Mouse (Mus musculus) heart, embryonic 15.5 days (tissue): ENCODE measurements around the gene Hoxd11. TPM values are rescaled to one million over a fixed set of nuclear protein-coding genes. Genes with fewer than 3 reads are reported as not detected.

Experiments used
- ATAC-seq: fragments of 200-750 bp; cut with Nextera tagmentation; replicated peaks from 2 replicates; pipeline ENCODE4 v1.8.0; 2017; ENCODE audit warnings: low read depth, moderate TSS enrichment; ENCODE audit not compliant: insufficient number of reproducible peaks, insufficient read depth, low FRiP score
- H3K27ac ChIP-seq: fragments of 300-500 bp; sonication (generic); 2 replicates; pipeline ENCODE4 v1.5.1; 2015; ENCODE audit warnings: mild to moderate bottlenecking, inconsistent platforms
- H3K27me3 ChIP-seq: fragments of 300-500 bp; sonication (generic); 2 replicates; pipeline ENCODE4 v1.6.1; 2015; ENCODE audit warnings: inconsistent platforms
- H3K36me3 ChIP-seq: fragments of 300-500 bp; sonication (generic); 2 replicates; pipeline ENCODE4 v1.6.1; 2015; ENCODE audit warnings: mild to moderate bottlenecking, inconsistent platforms
- H3K4me1 ChIP-seq: fragments of 300-500 bp; sonication (generic); replicated peaks from 2 replicates; pipeline ENCODE4 v1.6.1; 2015; ENCODE audit warnings: inconsistent platforms
- H3K4me2 ChIP-seq: fragments of 300-500 bp; sonication (generic); 2 replicates; pipeline ENCODE4 v1.6.1; 2015; ENCODE audit warnings: inconsistent platforms, mild to moderate bottlenecking, moderate library complexity
- H3K4me3 ChIP-seq: fragments of 300-500 bp; sonication (generic); 2 replicates; pipeline ENCODE4 v1.5.1; 2015; ENCODE audit warnings: mild to moderate bottlenecking, inconsistent platforms
- H3K9ac ChIP-seq: fragments of 300-500 bp; sonication (generic); 2 replicates; pipeline ENCODE4 v1.6.1; 2015; ENCODE audit warnings: mild to moderate bottlenecking, inconsistent platforms
- H3K9me3 ChIP-seq: fragments of 300-500 bp; sonication (generic); replicated peaks from 2 replicates; pipeline ENCODE4 v1.6.1; 2016; ENCODE audit warnings: inconsistent platforms
- WGBS: fragments of 180-500 bp; shearing (Covaris S2); methylation state at CpG from one replicate; pipeline ENCODE4 v1.1.7; 2015; ENCODE audit warnings: mixed read lengths; 5-methylcytosine and 5-hydroxymethylcytosine counted together
- polyA plus RNA-seq: library from polyadenylated mRNA; unstranded; fragments of >200 nt; fragmentation: Nextera tagmentation; extraction: Ambion mirVana; gene quantifications from 2 replicates; pipeline ENCODE4 v1.2.1, GENCODE M21; 2015

The Hoxd11 gene
- polyA plus RNA-seq, 1 experiment from 2014 or later, result not detected

GRCm38 (mm10) chr2:74667842-74668357 is 11.5 kb upstream of the Hoxd11 start, which contains the start of gene Hoxd13:
Gene Hoxd13, plus strand, starts transcription at chr2:74668310.
- Histone ChIP-seq H3K4me2 (peak within 1 kb of the TSS; percentile 73), H3K27me3 (peaks cover 95% of the 10 kb centered on the region), H3K9me3 (no peaks in the 10 kb centered on the region), H3K27ac (no peak within 1 kb of the TSS), H3K4me1 (peaks cover 18% of the 10 kb centered on the region), H3K9ac (0 out of 2 replicates have a peak within 1 kb of the TSS, but pooled peaks have one; percentile 18), H3K36me3 (no peaks in the 10 kb centered on the region), H3K4me3 (peak within 1 kb of the TSS; percentile 45)
- peak; percentile 65 for ATAC-seq
- WGBS, result 1% methylated on average over 42 of the region's 51 CpGs

GRCm38 (mm10) chr2:74668370-74669229 is 10.8 kb upstream of the Hoxd11 start:
- under 1% methylated on average over 60 of the region's 74 CpGs for WGBS
- peak; percentile 32; the same call in 1 of the 2 replicates for ATAC-seq

GRCm38 (mm10) chr2:74669230-74669578 is 10.2 kb upstream of the Hoxd11 start:
- no peak overlapping the region for H3K9ac ChIP-seq
- WGBS, result 4% methylated on average over 3 of the region's 3 CpGs
- no peak overlapping the region for H3K27ac ChIP-seq
- no peak overlapping the region for H3K4me3 ChIP-seq
- H3K4me2 ChIP-seq, result no peak overlapping the region
- no peak for ATAC-seq
- H3K27me3 ChIP-seq, result peaks cover 95% of the 10 kb centered on the region
- H3K9me3 ChIP-seq, result no peaks in the 10 kb centered on the region
- H3K36me3 ChIP-seq, result no peaks in the 10 kb centered on the region
- H3K4me1 ChIP-seq, result peaks cover 18% of the 10 kb centered on the region

More at GRCm38 (mm10) chr2:74668370-74669229, 10.8 kb upstream of the Hoxd11 start:
- H3K4me3 ChIP-seq, result peak overlapping the region; percentile 45
- 0 out of 2 replicates have a peak overlapping the region, but pooled peaks have one; percentile 18 for H3K9ac ChIP-seq
- no peak overlapping the region for H3K27ac ChIP-seq
- H3K4me2 ChIP-seq, result peak overlapping the region; percentile 73
- H3K27me3 ChIP-seq, result peaks cover 95% of the 10 kb centered on the region
- no peaks in the 10 kb centered on the region for H3K36me3 ChIP-seq
- H3K9me3 ChIP-seq, result no peaks in the 10 kb centered on the region
- peaks cover 18% of the 10 kb centered on the region for H3K4me1 ChIP-seq

- 2% methylated on average over 14 of the region's 14 CpGs for WGBS
Measured at GRCm38 (mm10) chr2:74669650-74670235, 9.6 kb upstream of the Hoxd11 start.

GRCm38 (mm10) chr2:74670632-74671188 is 8.6 kb upstream of the Hoxd11 start:
- Histone ChIP-seq H3K4me1 (peaks cover 18% of the 10 kb centered on the region), H3K4me3 (no peak overlapping the region), H3K27ac (no peak overlapping the region), H3K27me3 (peaks cover 96% of the 10 kb centered on the region), H3K4me2 (no peak overlapping the region), H3K36me3 (no peaks in the 10 kb centered on the region), H3K9ac (no peak overlapping the region), H3K9me3 (no peaks in the 10 kb centered on the region)
- no peak for ATAC-seq
- 4% methylated on average over 3 of the region's 3 CpGs for WGBS

More at GRCm38 (mm10) chr2:74669650-74670235, 9.6 kb upstream of the Hoxd11 start:
- H3K27me3 ChIP-seq, result peaks cover 95% of the 10 kb centered on the region
- no peaks in the 10 kb centered on the region for H3K9me3 ChIP-seq
- H3K4me2 ChIP-seq, result no peak overlapping the region
- H3K36me3 ChIP-seq, result no peaks in the 10 kb centered on the region
- no peak overlapping the region for H3K27ac ChIP-seq
- no peak overlapping the region for H3K9ac ChIP-seq
- no peak for ATAC-seq
- peaks cover 18% of the 10 kb centered on the region for H3K4me1 ChIP-seq
- no peak overlapping the region for H3K4me3 ChIP-seq

GRCm38 (mm10) chr2:74671847-74672246 is 7.5 kb upstream of the Hoxd11 start:
- no peak overlapping the region for H3K4me3 ChIP-seq
- H3K4me2 ChIP-seq, result peak overlapping the region; percentile 70; the same call in 1 of the 2 replicates
- ATAC-seq, result no peak
- H3K27ac ChIP-seq, result no peak overlapping the region
- no peak overlapping the region for H3K9ac ChIP-seq
- peaks cover 98% of the 10 kb centered on the region for H3K27me3 ChIP-seq
- H3K36me3 ChIP-seq, result no peaks in the 10 kb centered on the region
- H3K9me3 ChIP-seq, result no peaks in the 10 kb centered on the region
- WGBS, result 21% methylated on average over 5 of the region's 5 CpGs
- peaks cover 18% of the 10 kb centered on the region for H3K4me1 ChIP-seq

GRCm38 (mm10) chr2:74672481-74673362 is 6.6 kb upstream of the Hoxd11 start:
- peak overlapping the region; percentile 70 for H3K4me2 ChIP-seq
- WGBS, result 5% methylated on average over 40 of the region's 40 CpGs
- peaks cover 16% of the 10 kb centered on the region for H3K4me1 ChIP-seq
- no peak overlapping the region for H3K27ac ChIP-seq
- H3K36me3 ChIP-seq, result no peaks in the 10 kb centered on the region
- ATAC-seq, result no peak
- peak overlapping the region; percentile 45 for H3K4me3 ChIP-seq
- peak overlapping the region; percentile 34 for H3K9ac ChIP-seq
- peaks cover 98% of the 10 kb centered on the region for H3K27me3 ChIP-seq
- H3K9me3 ChIP-seq, result no peaks in the 10 kb centered on the region

GRCm38 (mm10) chr2:74673835-74674425 is 5.4 kb upstream of the Hoxd11 start:
- no peaks in the 10 kb centered on the region for H3K36me3 ChIP-seq
- H3K4me1 ChIP-seq, result peaks cover 6% of the 10 kb centered on the region
- peaks cover 98% of the 10 kb centered on the region for H3K27me3 ChIP-seq
- H3K4me2 ChIP-seq, result no peak overlapping the region
- no peaks in the 10 kb centered on the region for H3K9me3 ChIP-seq
- no peak overlapping the region for H3K4me3 ChIP-seq
- 3% methylated on average over 24 of the region's 24 CpGs for WGBS
- no peak overlapping the region for H3K9ac ChIP-seq
- no peak for ATAC-seq
- H3K27ac ChIP-seq, result no peak overlapping the region

- no peaks in the 10 kb centered on the region for H3K9me3 ChIP-seq
- peaks cover 98% of the 10 kb centered on the region for H3K27me3 ChIP-seq
- no peak within 1 kb of the TSS for H3K27ac ChIP-seq
- no peak within 1 kb of the TSS for H3K4me2 ChIP-seq
- H3K36me3 ChIP-seq, result no peaks in the 10 kb centered on the region
- no peak within 1 kb of the TSS for H3K9ac ChIP-seq
- no peak for ATAC-seq
- H3K4me1 ChIP-seq, result peaks cover 12% of the 10 kb centered on the region
- WGBS, result 2% methylated on average over 47 of the region's 47 CpGs
- H3K4me3 ChIP-seq, result no peak within 1 kb of the TSS
Measured at GRCm38 (mm10) chr2:74674881-74675665, 4.3 kb upstream of the Hoxd11 start, which contains the start of gene Hoxd12. Gene Hoxd12, plus strand, starts transcription at chr2:74675013.
